Mouse (Mus musculus) gonadal fat pad, adult 2 months (tissue): ENCODE data around the gene Gpx5. TPM values are rescaled to one million over a fixed set of nuclear protein-coding genes. Genes with fewer than 3 reads are reported as not detected.

Source experiments
- polyA plus RNA-seq: library from polyadenylated mRNA; depleted of rRNA; stranded (reverse); fragments of >200 nt; gene quantifications from 2 replicates; pipeline ENCODE4 v1.2.3, GENCODE M21; 2012; rRNA removed

Gene Gpx5
- polyA plus RNA-seq, 1 experiment: 7,749 TPM

Other genes starting within 250 kb of the Gpx5 start
- gene Olfr1370, start 217.8 kb downstream of the Gpx5 start, polyA plus RNA-seq: not detected in 2 replicates
- gene Olfr1369-ps1, start 181.2 kb downstream of the Gpx5 start, polyA plus RNA-seq: not detected in 2 replicates
- gene Olfr263, start 163.1 kb downstream of the Gpx5 start, polyA plus RNA-seq: not detected in 2 replicates
- gene Olfr1368, start 146.9 kb downstream of the Gpx5 start, polyA plus RNA-seq: not detected in 2 replicates
- 44.6 and 55.3 TPM in 2 replicates for gene Trim27, start 113.3 kb downstream of the Gpx5 start, polyA plus RNA-seq
- 30.8 and 58.3 TPM in 2 replicates for gene Gpx6, start 19.4 kb upstream of the Gpx5 start, polyA plus RNA-seq
- gene Olfr1367, start 54.2 kb upstream of the Gpx5 start, polyA plus RNA-seq: not detected in 2 replicates
- 1.9 and 2.3 TPM in 2 replicates for gene Zscan12, start 70.1 kb upstream of the Gpx5 start, polyA plus RNA-seq
- 24.0 and 29.1 TPM in 2 replicates for gene Zkscan3, start 110.0 kb upstream of the Gpx5 start, polyA plus RNA-seq
- gene Pgbd1, start 148.3 kb upstream of the Gpx5 start, polyA plus RNA-seq: 0.81 and 1.2 TPM in 2 replicates
- 22.6 and 23.8 TPM in 2 replicates for gene Zscan26, start 161.0 kb upstream of the Gpx5 start, polyA plus RNA-seq
- gene Nkapl, start 175.8 kb upstream of the Gpx5 start, polyA plus RNA-seq: 0.74 and 0.86 TPM in 2 replicates
- gene Zkscan4, start 186.2 kb upstream of the Gpx5 start, polyA plus RNA-seq: 1.7 and 2.0 TPM in 2 replicates
- gene Gm10065, start 186.7 kb upstream of the Gpx5 start, polyA plus RNA-seq: 0.76 TPM in 1 of 2 replicates, not detected in the other
- gene AK157302, start 202.5 kb upstream of the Gpx5 start, polyA plus RNA-seq: 0.27 and 0.50 TPM in 2 replicates
- gene Gm11273, start 208.7 kb upstream of the Gpx5 start, polyA plus RNA-seq: 12.7 and 15.5 TPM in 2 replicates
- 6.2 and 6.3 TPM in 2 replicates for gene Zkscan8, start 238.4 kb upstream of the Gpx5 start, polyA plus RNA-seq